Mouse (Mus musculus): Measurements from ENCODE around the gene Sept1. TPM values are rescaled to one million over a fixed set of nuclear protein-coding genes. Genes with fewer than 3 reads are reported as not detected.

Gene Sept1
- polyA plus RNA-seq, 1 experiment from 2014 or later: 15.8 TPM

- WGBS: 96% methylated on average over 2 of the region's 2 CpGs
- ATAC-seq (ENCODE audit: low FRiP score): no peak
- no peak overlapping the region for H3K4me3 ChIP-seq (replicated peaks)
- H3K27ac ChIP-seq (replicated peaks): no peak overlapping the region
- no peak overlapping the region for H3K4me2 ChIP-seq
- H3K9ac ChIP-seq (replicated peaks): no peak overlapping the region
- H3K9me3 ChIP-seq (replicated peaks): 0 out of 2 replicates have a peak, but pooled peaks cover 9% of the 10 kb centered on the region
- H3K36me3 ChIP-seq: peaks cover 29% of the 10 kb centered on the region
- H3K4me1 ChIP-seq: peaks cover 28% of the 10 kb centered on the region
- H3K27me3 ChIP-seq (replicated peaks): no peaks in the 10 kb centered on the region
These were observed 37.3 kb upstream of the Sept1 start for GRCm38 (mm10) chr7:127270256-127270655.

GRCm38 (mm10) chr7:127263526-127263925 lies 30.6 kb upstream of the Sept1 start:
- no peak overlapping the region for H3K9ac ChIP-seq (replicated peaks)
- no peak for ATAC-seq (ENCODE audit: low FRiP score)
- no peak overlapping the region for H3K27ac ChIP-seq (replicated peaks)
- H3K36me3 ChIP-seq: peaks cover 5% of the 10 kb centered on the region
- H3K4me1 ChIP-seq: peaks cover 18% of the 10 kb centered on the region
- WGBS: 97% methylated on average over 3 of the region's 3 CpGs
- H3K9me3 ChIP-seq (replicated peaks): 0 out of 2 replicates have a peak, but pooled peaks cover 5% of the 10 kb centered on the region
- no peak overlapping the region for H3K4me2 ChIP-seq
- H3K4me3 ChIP-seq (replicated peaks): no peak overlapping the region
- no peaks in the 10 kb centered on the region for H3K27me3 ChIP-seq (replicated peaks)

- WGBS: 87% methylated on average over 10 of the region's 10 CpGs
- no peaks in the 10 kb centered on the region for H3K27me3 ChIP-seq (replicated peaks)
- no peak overlapping the region for H3K27ac ChIP-seq (replicated peaks)
- ATAC-seq (ENCODE audit: low FRiP score): no peak
- H3K4me2 ChIP-seq: no peak overlapping the region
- H3K4me1 ChIP-seq: peaks cover 18% of the 10 kb centered on the region
- no peaks in the 10 kb centered on the region for H3K9me3 ChIP-seq (replicated peaks)
- no peaks in the 10 kb centered on the region for H3K36me3 ChIP-seq
- H3K9ac ChIP-seq (replicated peaks): no peak overlapping the region
- no peak overlapping the region for H3K4me3 ChIP-seq (replicated peaks)
These were observed 29.5 kb upstream of the Sept1 start for GRCm38 (mm10) chr7:127262218-127262961.

- Histone ChIP-seq H3K9me3 (replicated peaks) (no peaks in the 10 kb centered on the region), H3K9ac (replicated peaks) (peak within 1 kb of the TSS; percentile 66), H3K4me2 (peak within 1 kb of the TSS; percentile 78), H3K4me3 (replicated peaks) (peak within 1 kb of the TSS; percentile 57), H3K36me3 (no peaks in the 10 kb centered on the region), H3K27ac (replicated peaks) (peak within 1 kb of the TSS; percentile 61), H3K27me3 (replicated peaks) (no peaks in the 10 kb centered on the region), H3K4me1 (peaks cover 18% of the 10 kb centered on the region)
- under 1% methylated on average over 50 of the region's 50 CpGs for WGBS
- peak; percentile 99 for ATAC-seq (ENCODE audit: low FRiP score)
These were observed 27.6 kb upstream of the Sept1 start, which contains the start of gene Dctpp1 for GRCm38 (mm10) chr7:127260309-127261111. Gene Dctpp1, minus strand, starts transcription at chr7:127260709.

- Histone ChIP-seq H3K4me3 (replicated peaks) (peak overlapping the region; percentile 57), H3K4me1 (peaks cover 28% of the 10 kb centered on the region), H3K9ac (replicated peaks) (no peak overlapping the region), H3K27ac (replicated peaks) (no peak overlapping the region), H3K4me2 (peak overlapping the region; percentile 78), H3K36me3 (no peaks in the 10 kb centered on the region), H3K27me3 (replicated peaks) (no peaks in the 10 kb centered on the region), H3K9me3 (replicated peaks) (no peaks in the 10 kb centered on the region)
- 79% methylated on average over 8 of the region's 8 CpGs for whole genome bisulfite sequencing
- ATAC-seq (ENCODE audit: low FRiP score): no peak
These were observed 26.4 kb upstream of the Sept1 start for GRCm38 (mm10) chr7:127259186-127259905.

GRCm38 (mm10) chr7:127256518-127256917 lies 23.6 kb upstream of the Sept1 start:
- peaks cover 37% of the 10 kb centered on the region for H3K4me1 ChIP-seq
- no peak overlapping the region for H3K27ac ChIP-seq (replicated peaks)
- no peaks in the 10 kb centered on the region for H3K9me3 ChIP-seq (replicated peaks)
- no peak overlapping the region for H3K9ac ChIP-seq (replicated peaks)
- H3K27me3 ChIP-seq (replicated peaks): no peaks in the 10 kb centered on the region
- H3K4me3 ChIP-seq (replicated peaks): no peak overlapping the region
- H3K4me2 ChIP-seq: no peak overlapping the region
- no peaks in the 10 kb centered on the region for H3K36me3 ChIP-seq
- WGBS: 87% methylated on average over 5 of the region's 5 CpGs
- no peak for ATAC-seq (ENCODE audit: low FRiP score)

GRCm38 (mm10) chr7:127255965-127256364 lies 23.0 kb upstream of the Sept1 start:
- H3K9ac ChIP-seq (replicated peaks): no peak overlapping the region
- no peak overlapping the region for H3K4me3 ChIP-seq (replicated peaks)
- WGBS: 93% methylated on average over 2 of the region's 2 CpGs
- no peaks in the 10 kb centered on the region for H3K27me3 ChIP-seq (replicated peaks)
- H3K9me3 ChIP-seq (replicated peaks): no peaks in the 10 kb centered on the region
- no peaks in the 10 kb centered on the region for H3K36me3 ChIP-seq
- peaks cover 33% of the 10 kb centered on the region for H3K4me1 ChIP-seq
- ATAC-seq (ENCODE audit: low FRiP score): no peak
- H3K4me2 ChIP-seq: no peak overlapping the region
- no peak overlapping the region for H3K27ac ChIP-seq (replicated peaks)

GRCm38 (mm10) chr7:127255008-127255407 lies 22.1 kb upstream of the Sept1 start:
- H3K27me3 ChIP-seq (replicated peaks): no peaks in the 10 kb centered on the region
- H3K4me1 ChIP-seq: peaks cover 30% of the 10 kb centered on the region
- peak overlapping the region; percentile 63 for H3K4me3 ChIP-seq (replicated peaks)
- ATAC-seq (ENCODE audit: low FRiP score): no peak
- H3K4me2 ChIP-seq: peak overlapping the region; percentile 97
- H3K9me3 ChIP-seq (replicated peaks): no peaks in the 10 kb centered on the region
- H3K9ac ChIP-seq (replicated peaks): peak overlapping the region; percentile 89
- peaks cover under 1% of the 10 kb centered on the region for H3K36me3 ChIP-seq
- peak overlapping the region; percentile 96 for H3K27ac ChIP-seq (replicated peaks)
- 21% methylated on average over 4 of the region's 4 CpGs for WGBS

- peaks cover 9% of the 10 kb centered on the region for H3K36me3 ChIP-seq
- H3K4me2 ChIP-seq: peak overlapping the region; percentile 97
- no peaks in the 10 kb centered on the region for H3K27me3 ChIP-seq (replicated peaks)
- under 1% methylated on average over 134 of the region's 136 CpGs for WGBS
- peak overlapping the region; percentile 63 for H3K4me3 ChIP-seq (replicated peaks)
- no peaks in the 10 kb centered on the region for H3K9me3 ChIP-seq (replicated peaks)
- peak overlapping the region; percentile 89 for H3K9ac ChIP-seq (replicated peaks)
- peaks cover 21% of the 10 kb centered on the region for H3K4me1 ChIP-seq
- ATAC-seq (ENCODE audit: low FRiP score): peak; percentile 94
- peak overlapping the region; percentile 96 for H3K27ac ChIP-seq (replicated peaks)
These were observed 21.2 kb upstream of the Sept1 start for GRCm38 (mm10) chr7:127253821-127254769.

- Histone ChIP-seq H3K27ac (replicated peaks) (peak overlapping the region; percentile 96), H3K9ac (replicated peaks) (peak overlapping the region; percentile 65), H3K9me3 (replicated peaks) (no peaks in the 10 kb centered on the region), H3K4me2 (peak overlapping the region; percentile 97), H3K4me3 (replicated peaks) (peak overlapping the region; percentile 63), H3K27me3 (replicated peaks) (no peaks in the 10 kb centered on the region), H3K4me1 (peaks cover 20% of the 10 kb centered on the region), H3K36me3 (peaks cover 10% of the 10 kb centered on the region)
- ATAC-seq (ENCODE audit: low FRiP score): no peak
- 79% methylated on average over 6 of the region's 6 CpGs for WGBS
These were observed 20.4 kb upstream of the Sept1 start for GRCm38 (mm10) chr7:127253341-127253740.

Data from neural tube, embryonic 15.5 days (tissue).